Mouse (Mus musculus): Measurements from ENCODE around the gene Tssk6.
"Not testable (repeated sequence)": the region's sequence is repeated elsewhere in the genome, so short reads cannot be mapped to it uniquely, and the experiment has no call there.

Gene Tssk6

GRCm38 (mm10) chr8:69919876-69920662 lies 18.1 kb downstream of the Tssk6 start:
- DNase-seq, result peak; percentile 66

DNA sequence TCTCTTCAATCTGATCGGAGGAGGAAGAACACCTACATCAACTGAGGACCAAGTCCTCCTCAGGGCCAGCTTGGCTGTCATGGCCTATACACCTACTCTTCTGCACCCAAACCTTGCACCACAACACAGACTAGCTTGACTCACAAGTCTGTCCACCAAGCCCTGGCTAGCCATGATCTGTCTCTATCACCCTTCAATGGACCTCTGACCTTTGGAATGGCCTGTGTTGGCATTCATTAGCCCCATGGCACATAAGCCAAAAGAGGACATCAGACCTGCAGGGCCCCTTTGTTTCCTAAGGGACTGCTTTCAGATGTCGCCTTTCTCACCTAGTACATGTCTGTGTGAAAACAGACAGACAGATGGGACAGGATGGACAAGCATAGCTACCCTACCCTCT lies 19.2 kb downstream of the Tssk6 start:
- no peak for DNase-seq

DNA sequence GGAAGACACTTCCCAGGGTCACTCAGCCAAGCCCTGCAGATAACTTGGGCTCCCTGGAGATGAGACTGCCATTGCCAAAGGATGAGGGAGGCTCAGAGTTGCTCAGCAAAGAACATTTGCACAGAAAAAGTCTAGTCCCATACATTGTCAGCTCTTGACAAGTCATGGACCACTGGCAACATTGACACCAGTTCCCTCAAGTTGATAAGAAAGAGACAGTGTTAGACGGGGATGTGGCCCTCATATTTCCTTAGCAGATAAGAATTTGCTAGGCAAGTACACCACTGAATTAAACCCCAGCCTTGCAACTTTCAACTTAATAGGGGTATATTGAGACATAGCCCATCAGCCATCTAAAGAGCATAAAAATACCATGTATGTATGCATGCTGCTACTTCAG lies 22.0 kb downstream of the Tssk6 start:
- no peak for DNase-seq

DNA sequence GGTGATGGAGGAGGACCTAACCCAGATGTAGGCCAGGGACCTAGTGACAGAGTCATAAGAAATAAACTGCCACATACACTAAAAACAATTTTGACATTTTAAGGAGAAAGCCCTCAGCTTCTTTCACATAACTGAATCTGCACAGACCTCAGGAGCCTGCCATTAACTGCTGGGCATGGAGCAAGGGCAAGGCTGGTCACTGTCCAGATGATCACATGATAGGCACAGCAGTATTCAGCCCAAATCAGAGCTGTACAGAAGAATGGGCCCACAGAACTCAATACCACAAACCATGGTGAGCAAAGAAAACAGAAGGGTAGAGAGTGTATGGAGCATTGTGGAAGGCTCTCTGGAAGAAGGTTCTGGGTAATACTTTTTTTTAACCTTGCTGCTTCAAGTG lies 24.9 kb downstream of the Tssk6 start:
- no peak for DNase-seq

- DNase-seq, result no peak
Measured at GRCm38 (mm10) chr8:69933811-69934210, 31.8 kb downstream of the Tssk6 start.

DNA sequence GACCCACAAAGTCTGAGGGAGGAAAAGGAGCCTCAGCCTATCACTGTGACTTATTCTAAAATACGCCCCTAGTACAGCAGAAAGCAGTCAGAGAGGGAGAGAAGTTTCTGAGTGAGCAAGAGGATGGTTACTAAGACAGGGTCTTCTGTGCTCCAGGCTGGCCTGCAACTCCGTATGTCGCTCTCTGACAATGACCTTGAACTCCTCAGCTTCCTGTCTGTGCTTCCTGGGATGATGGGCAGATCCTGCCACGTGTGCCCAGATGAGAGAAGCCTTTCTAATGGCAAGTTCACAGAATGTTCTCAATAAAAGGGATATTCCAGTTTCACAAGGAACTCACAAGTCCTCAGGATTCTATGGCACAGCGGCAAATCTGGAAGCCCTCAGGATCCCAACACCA lies 32.6 kb downstream of the Tssk6 start:
- DNase-seq, result no peak

- DNase-seq, result no peak
Measured at GRCm38 (mm10) chr8:69935431-69935830, 33.4 kb downstream of the Tssk6 start.

DNA sequence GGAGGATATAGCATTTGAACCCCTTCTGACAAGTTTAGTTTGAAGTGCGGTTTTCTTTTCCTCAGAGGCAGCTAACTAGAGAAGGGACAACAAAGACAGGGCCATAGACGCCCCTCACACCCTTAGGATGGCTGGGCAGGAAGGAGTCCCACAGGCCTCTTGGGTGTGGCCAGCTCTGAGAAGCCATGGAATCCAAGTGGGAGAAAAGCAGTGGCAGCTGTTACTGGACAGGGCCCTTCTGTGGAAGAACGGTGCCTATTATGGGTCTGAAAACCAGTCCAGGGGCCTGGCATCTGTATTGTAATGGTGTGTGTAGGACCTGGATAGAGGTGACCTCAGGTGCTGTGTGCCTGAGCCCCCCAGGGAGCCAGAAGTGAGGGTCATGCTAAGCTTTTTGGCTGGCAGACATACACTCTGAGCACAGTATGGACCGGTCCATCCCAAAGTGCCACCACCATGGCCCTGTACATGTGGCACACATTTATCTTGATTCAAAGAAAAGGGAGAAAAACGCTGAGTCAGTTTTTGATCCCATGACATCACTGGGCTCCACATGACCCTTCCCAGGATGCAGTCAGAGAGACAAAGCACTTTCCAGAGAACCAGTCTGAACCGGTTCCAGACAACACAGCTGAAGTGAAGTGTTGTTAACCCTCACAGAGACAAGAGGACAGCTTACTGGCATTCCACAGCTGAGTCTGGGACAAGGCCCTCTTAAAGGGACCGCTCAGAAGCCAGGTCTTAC lies 34.2 kb downstream of the Tssk6 start:
- no peak for DNase-seq

DNA sequence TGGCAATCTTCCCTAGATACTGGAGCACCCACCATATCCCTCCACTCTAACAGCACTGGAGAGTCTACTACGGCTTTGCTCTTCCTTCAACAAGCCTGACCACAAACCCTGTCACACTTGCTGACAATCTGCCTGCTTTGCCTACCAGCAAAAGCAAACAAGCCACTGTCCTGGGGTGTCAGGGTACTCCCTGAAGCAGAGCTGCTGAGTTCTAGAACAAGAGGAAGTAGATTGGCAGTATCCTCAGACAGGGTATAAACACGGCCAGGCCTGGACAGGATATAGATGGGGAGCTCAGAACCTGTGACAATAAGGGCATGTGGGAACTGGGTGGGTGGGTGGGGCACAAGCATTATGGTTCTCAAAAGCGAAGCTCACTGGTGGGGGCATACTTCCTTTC lies 35.5 kb downstream of the Tssk6 start:
- no peak for DNase-seq

DNA sequence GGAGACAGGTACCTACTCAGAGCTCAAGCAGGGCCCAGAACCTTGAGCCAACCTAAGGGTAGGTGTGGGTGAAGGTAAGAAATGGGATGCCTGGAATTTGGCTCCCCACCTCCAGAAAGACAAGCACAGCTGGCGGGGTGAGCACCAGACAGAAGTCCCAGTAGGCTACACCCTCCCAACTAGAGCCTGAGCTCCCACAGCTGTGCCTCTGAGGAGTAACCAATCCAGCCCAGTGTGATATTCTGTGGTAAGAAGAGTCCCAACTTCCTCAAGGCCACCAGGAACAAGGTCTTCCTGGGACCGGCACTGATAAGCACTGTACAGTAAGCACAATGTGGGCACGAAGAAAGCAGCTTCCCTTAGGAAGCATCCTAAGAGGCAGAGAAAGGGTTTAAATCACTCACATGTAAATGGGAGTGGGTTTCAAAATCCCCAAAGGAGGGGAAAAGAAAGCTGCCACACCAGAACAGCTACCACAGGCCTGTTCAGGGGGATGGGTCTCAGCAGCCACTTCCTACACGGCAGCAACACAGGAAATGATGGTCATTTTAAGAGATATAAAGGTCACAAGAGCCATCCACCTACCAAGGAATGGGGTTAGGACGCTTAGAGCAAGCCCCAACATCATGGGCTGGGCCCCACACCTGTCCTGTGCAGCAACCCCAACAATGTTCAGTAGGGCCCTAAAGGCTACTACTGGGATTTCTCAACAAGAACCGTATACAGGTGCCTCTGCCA lies 36.4 kb downstream of the Tssk6 start:
- DNase-seq, result no peak

DNA sequence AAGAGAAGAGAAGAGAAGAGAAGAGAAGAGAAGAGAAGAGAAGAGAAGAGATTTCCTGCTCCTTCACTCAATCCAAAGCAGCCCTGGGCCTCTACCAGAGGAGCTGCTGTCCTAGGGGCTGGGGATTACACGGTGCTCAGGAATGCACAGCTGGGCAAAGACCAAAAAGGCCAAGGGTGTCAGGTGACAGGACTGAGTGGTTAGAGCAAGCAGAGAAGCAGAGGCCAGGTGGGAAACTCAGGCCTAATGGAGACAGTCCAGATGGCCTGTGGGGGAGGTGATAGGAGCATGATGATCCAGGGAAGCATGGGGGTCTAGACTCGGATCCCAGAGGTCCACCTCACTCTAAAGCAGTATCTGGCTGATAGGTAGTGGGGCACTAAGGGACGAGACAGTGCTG lies 37.6 kb downstream of the Tssk6 start:
- DNase-seq, result no peak

- DNase-seq, result peak; percentile 53
Measured at GRCm38 (mm10) chr8:69940386-69940785, 38.4 kb downstream of the Tssk6 start.

- not testable (repeated sequence) for DNase-seq
Measured at GRCm38 (mm10) chr8:69942495-69942894, 40.5 kb downstream of the Tssk6 start.

GRCm38 (mm10) chr8:69950300-69950699 lies 48.3 kb downstream of the Tssk6 start:
- DNase-seq, result no peak
